In genomic region chr10:67983776-67984175, GRCm38 (mm10) we compare ENCODE assay signal across 16 mouse cellular contexts. TPM values are rescaled to one million over a fixed set of nuclear protein-coding genes. Genes with fewer than 3 reads are reported as not detected.
"Had no signal": no experiment of that assay in that cellular context is flagged by ENCODE, and none has a peak within 500 bp of the region (broad histone marks: within the 10 kb centered on the region; RNA-seq: fewer than 3 reads in every experiment).

No protein-coding gene starts in this region.

- H3K4me3 ChIP-seq: intestine, embryonic 15.5 days; limb, embryonic 15.5 days; liver, embryonic 12.5 days; midbrain, embryonic 10.5 days; neural tube, embryonic 12.5 days had no signal

- DNase-seq: kidney, adult 18-20 months; layer of hippocampus, adult 9-11 months; layer of hippocampus, postnatal 36 days; lung, postnatal 4 days; midbrain, embryonic 14.5 days; right cerebral cortex, postnatal 4 days; spleen, adult 18-20 months; thymus, adult 18-20 months; thymus, postnatal 14 days had no signal

- H3K27me3 ChIP-seq: intestine, embryonic 15.5 days; limb, embryonic 15.5 days; liver, embryonic 12.5 days; neural tube, embryonic 12.5 days had no signal

- H3K9me3 ChIP-seq: intestine, embryonic 15.5 days; limb, embryonic 15.5 days; liver, embryonic 12.5 days; midbrain, embryonic 10.5 days; neural tube, embryonic 12.5 days had no signal

- H3K4me1 ChIP-seq: intestine, embryonic 15.5 days; limb, embryonic 15.5 days had no signal

- H3K4me2 ChIP-seq: intestine, embryonic 15.5 days; limb, embryonic 15.5 days; liver, embryonic 12.5 days; neural tube, embryonic 12.5 days had no signal

- H3K27ac ChIP-seq: intestine, embryonic 15.5 days; limb, embryonic 15.5 days; liver, embryonic 12.5 days; midbrain, embryonic 10.5 days; neural tube, embryonic 12.5 days had no signal

- H3K9ac ChIP-seq: intestine, embryonic 15.5 days; limb, embryonic 15.5 days; liver, embryonic 12.5 days; neural tube, embryonic 12.5 days had no signal

- H3K36me3 ChIP-seq: intestine, embryonic 15.5 days; liver, embryonic 12.5 days had no signal

- ATAC-seq: liver, embryonic 12.5 days had no signal

RNA-seq across cellular contexts. Expression of gene Rtkn2, which starts 4.4 kb away (rescaled TPM):
- total RNA-seq: neutrophil, adult 5-6 weeks had no signal
- polyA plus RNA-seq: large intestine, adult 2 months had no signal
